Mouse (Mus musculus) forebrain, embryonic 12.5 days (tissue): ENCODE measurements at regions not wholly inside any gene's neighbourhood (a gene's known extent, or its start where the extent isn't known, plus 50 kb on each side); places are given as distances from the start of the nearest gene placed in this dataset.
"Not testable (repeated sequence)": the region's sequence is repeated elsewhere in the genome, so short reads cannot be mapped to it uniquely, and the experiment has no call there.

Source experiments
- ATAC-seq: fragments of 200-750 bp; cut with Nextera tagmentation; 2 replicates; pipeline ENCODE4 v1.8.0; 2017; ENCODE audit warnings: moderate TSS enrichment; ENCODE audit not compliant: low FRiP score
- H3K27ac ChIP-seq: fragments of 300-500 bp; sonication (generic); 2 replicates; pipeline ENCODE4 v1.5.1; 2016; ENCODE audit warnings: mild to moderate bottlenecking
- H3K27me3 ChIP-seq: fragments of 300-500 bp; sonication (generic); 2 replicates; pipeline ENCODE4 v1.6.1; 2016; ENCODE audit warnings: mild to moderate bottlenecking
- H3K36me3 ChIP-seq: fragments of 300-500 bp; sonication (generic); replicated peaks from 2 replicates; pipeline ENCODE4 v1.6.1; 2016; ENCODE audit warnings: mild to moderate bottlenecking
- H3K4me1 ChIP-seq: fragments of 300-500 bp; sonication (generic); 2 replicates; pipeline ENCODE4 v1.6.1; 2016
- H3K4me2 ChIP-seq: fragments of 300-500 bp; sonication (generic); 2 replicates; pipeline ENCODE4 v1.6.1; 2016; ENCODE audit warnings: mild to moderate bottlenecking, moderate library complexity
- H3K4me3 ChIP-seq: fragments of 300-500 bp; sonication (generic); replicated peaks from 2 replicates; pipeline ENCODE4 v1.5.1; 2016; ENCODE audit warnings: mild to moderate bottlenecking
- H3K9ac ChIP-seq: fragments of 300-500 bp; sonication (generic); 2 replicates; pipeline ENCODE4 v1.6.1; 2016; ENCODE audit warnings: mild to moderate bottlenecking
- H3K9me3 ChIP-seq: fragments of 300-500 bp; sonication (generic); 2 replicates; pipeline ENCODE4 v1.6.1; 2016
- WGBS: fragments of 180-500 bp; shearing (Covaris S2); methylation state at CpG from one replicate; pipeline ENCODE4 v1.1.7; 2016; 5-methylcytosine and 5-hydroxymethylcytosine counted together

GRCm38 (mm10) chr8:42442786-42443185, 698.5 kb downstream of the Triml1 start:
- H3K4me1 ChIP-seq = no peaks in the 10 kb centered on the region
- no peaks in the 10 kb centered on the region for H3K36me3 ChIP-seq
- H3K4me3 ChIP-seq = no peak overlapping the region
- H3K9me3 ChIP-seq = no peaks in the 10 kb centered on the region
- H3K27me3 ChIP-seq = no peaks in the 10 kb centered on the region
- no peak overlapping the region for H3K9ac ChIP-seq
- H3K27ac ChIP-seq = no peak overlapping the region
- no peak overlapping the region for H3K4me2 ChIP-seq
- ATAC-seq = peak; percentile 61; the same call in 1 of the 2 replicates

DNA sequence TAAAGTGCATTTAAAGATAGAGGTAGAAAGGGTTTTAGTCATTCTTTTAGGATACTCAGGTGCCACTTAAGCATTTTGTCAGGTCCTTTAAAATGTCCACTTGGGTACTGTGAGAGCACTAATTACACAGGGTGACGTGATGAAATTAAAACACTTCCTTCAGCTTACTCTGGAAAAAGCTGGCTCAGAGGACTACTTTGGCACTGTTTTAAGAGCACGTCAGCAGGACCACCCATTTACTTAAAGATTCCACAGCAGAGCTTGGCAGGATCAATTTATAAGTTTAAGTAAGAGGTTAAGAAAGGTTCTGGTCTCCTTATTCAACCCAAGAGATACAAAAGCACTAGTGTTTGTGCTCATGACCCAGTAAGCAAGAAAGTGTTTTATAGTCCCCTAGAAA, 738.7 kb downstream of the Triml1 start:
- no peak for ATAC-seq
- H3K4me3 ChIP-seq = no peak overlapping the region
- no peaks in the 10 kb centered on the region for H3K9me3 ChIP-seq
- H3K9ac ChIP-seq = no peak overlapping the region
- 46% methylated on average over 2 of the region's 2 CpGs for WGBS
- H3K36me3 ChIP-seq = no peaks in the 10 kb centered on the region
- no peaks in the 10 kb centered on the region for H3K27me3 ChIP-seq
- H3K27ac ChIP-seq = no peak overlapping the region
- H3K4me2 ChIP-seq = no peak overlapping the region
- H3K4me1 ChIP-seq = no peaks in the 10 kb centered on the region

- no peak for ATAC-seq
- 85% methylated on average over 3 of the region's 3 CpGs for WGBS
- no peak overlapping the region for H3K27ac ChIP-seq
- no peaks in the 10 kb centered on the region for H3K9me3 ChIP-seq
- H3K36me3 ChIP-seq = no peaks in the 10 kb centered on the region
- H3K4me3 ChIP-seq = no peak overlapping the region
- no peak overlapping the region for H3K4me2 ChIP-seq
- H3K4me1 ChIP-seq = no peaks in the 10 kb centered on the region
- H3K9ac ChIP-seq = no peak overlapping the region
- no peaks in the 10 kb centered on the region for H3K27me3 ChIP-seq
Observed at GRCm38 (mm10) chr8:42396886-42397285, 744.4 kb downstream of the Triml1 start.

- no peak overlapping the region for H3K27ac ChIP-seq
- H3K9ac ChIP-seq = no peak overlapping the region
- WGBS = 82% methylated on average over 3 of the region's 3 CpGs
- ATAC-seq = no peak
- no peaks in the 10 kb centered on the region for H3K9me3 ChIP-seq
- H3K4me1 ChIP-seq = no peaks in the 10 kb centered on the region
- H3K27me3 ChIP-seq = no peaks in the 10 kb centered on the region
- H3K36me3 ChIP-seq = no peaks in the 10 kb centered on the region
- no peak overlapping the region for H3K4me3 ChIP-seq
- H3K4me2 ChIP-seq = no peak overlapping the region
Observed at GRCm38 (mm10) chr8:42388816-42389215, 752.5 kb downstream of the Triml1 start.

DNA sequence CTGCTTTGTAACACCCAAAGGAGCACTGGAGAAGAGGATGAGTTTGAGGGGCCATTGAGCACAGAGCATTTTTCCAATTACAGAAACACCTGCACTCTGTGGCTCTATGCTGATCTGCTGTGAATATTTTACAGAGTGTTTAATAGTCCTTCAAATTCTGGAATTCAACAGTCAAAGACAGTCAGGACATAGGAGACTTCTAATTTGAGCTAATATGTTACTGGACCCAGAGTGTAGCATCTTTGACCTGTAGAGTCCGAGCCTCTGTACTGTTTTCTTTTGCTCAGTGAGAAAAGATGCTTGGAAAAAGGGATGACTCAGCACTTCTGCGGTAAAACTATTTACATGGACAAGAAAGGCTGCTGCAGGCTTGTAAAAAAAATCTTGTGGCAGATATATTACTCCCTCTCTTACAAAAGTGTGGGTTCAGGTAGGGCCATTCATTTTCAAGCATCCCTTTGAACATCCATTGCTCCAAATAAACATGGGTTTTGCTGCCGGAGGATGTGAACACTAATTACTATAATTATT, 793.1 kb downstream of the Triml1 start:
- WGBS = 74% methylated on average over 3 of the region's 3 CpGs
- no peak for ATAC-seq
- Histone ChIP-seq H3K9ac (no peak overlapping the region), H3K27me3 (no peaks in the 10 kb centered on the region), H3K4me3 (no peak overlapping the region), H3K36me3 (no peaks in the 10 kb centered on the region), H3K4me1 (no peaks in the 10 kb centered on the region), H3K4me2 (no peak overlapping the region), H3K27ac (no peak overlapping the region), H3K9me3 (no peaks in the 10 kb centered on the region)

GRCm38 (mm10) chr8:42334708-42335107, 806.6 kb downstream of the Triml1 start:
- no peaks in the 10 kb centered on the region for H3K4me1 ChIP-seq
- H3K4me2 ChIP-seq = no peak overlapping the region
- H3K9ac ChIP-seq = no peak overlapping the region
- no peaks in the 10 kb centered on the region for H3K27me3 ChIP-seq
- no peaks in the 10 kb centered on the region for H3K36me3 ChIP-seq
- H3K27ac ChIP-seq = no peak overlapping the region
- H3K9me3 ChIP-seq = no peaks in the 10 kb centered on the region
- no peak overlapping the region for H3K4me3 ChIP-seq
- ATAC-seq = no peak
- 91% methylated on average over 9 of the region's 9 CpGs for WGBS

GRCm38 (mm10) chr8:42324663-42325062, 816.6 kb downstream of the Triml1 start:
- WGBS = 75% methylated on average over 4 of the region's 4 CpGs
- H3K4me2 ChIP-seq = no peak overlapping the region
- H3K4me3 ChIP-seq = no peak overlapping the region
- no peak for ATAC-seq
- no peaks in the 10 kb centered on the region for H3K27me3 ChIP-seq
- no peak overlapping the region for H3K9ac ChIP-seq
- no peaks in the 10 kb centered on the region for H3K9me3 ChIP-seq
- H3K36me3 ChIP-seq = no peaks in the 10 kb centered on the region
- no peak overlapping the region for H3K27ac ChIP-seq
- H3K4me1 ChIP-seq = no peaks in the 10 kb centered on the region

DNA sequence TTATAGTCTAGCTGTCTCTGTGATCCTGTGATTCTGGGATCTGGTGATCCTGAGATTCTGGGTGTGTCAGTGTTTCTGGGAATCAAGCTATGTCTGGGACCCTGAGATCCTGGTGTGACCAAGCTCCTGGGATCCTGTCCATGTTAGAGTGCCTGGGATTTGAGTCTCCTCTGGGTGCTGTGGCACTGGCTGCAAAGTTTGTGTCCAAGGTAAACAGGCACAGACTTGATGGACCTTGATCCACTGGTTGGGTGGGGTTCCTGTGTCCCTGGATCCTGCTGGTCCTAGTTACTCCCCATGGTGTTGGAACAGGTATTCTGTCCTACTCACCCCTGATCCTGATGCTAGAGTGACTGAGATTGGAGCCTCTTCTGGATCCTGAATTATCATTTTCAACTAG, 818.4 kb downstream of the Triml1 start:
- H3K9me3 ChIP-seq = no peaks in the 10 kb centered on the region
- H3K27ac ChIP-seq = no peak overlapping the region
- H3K36me3 ChIP-seq = no peaks in the 10 kb centered on the region
- H3K4me1 ChIP-seq = no peaks in the 10 kb centered on the region
- no peak overlapping the region for H3K4me3 ChIP-seq
- H3K4me2 ChIP-seq = no peak overlapping the region
- H3K27me3 ChIP-seq = no peaks in the 10 kb centered on the region
- H3K9ac ChIP-seq = no peak overlapping the region
- ATAC-seq = no peak

- 89% methylated on average over 1 of the region's 1 CpGs for WGBS
- Histone ChIP-seq H3K4me2 (no peak overlapping the region), H3K4me1 (no peaks in the 10 kb centered on the region), H3K9me3 (no peaks in the 10 kb centered on the region), H3K9ac (no peak overlapping the region), H3K4me3 (no peak overlapping the region), H3K36me3 (no peaks in the 10 kb centered on the region), H3K27me3 (no peaks in the 10 kb centered on the region), H3K27ac (no peak overlapping the region)
- ATAC-seq = no peak
Observed at GRCm38 (mm10) chr8:42311060-42311459, 830.2 kb downstream of the Triml1 start.

- H3K4me1 ChIP-seq = no peaks in the 10 kb centered on the region
- H3K9me3 ChIP-seq = no peaks in the 10 kb centered on the region
- H3K27ac ChIP-seq = no peak overlapping the region
- ATAC-seq = no peak
- H3K9ac ChIP-seq = no peak overlapping the region
- H3K27me3 ChIP-seq = no peaks in the 10 kb centered on the region
- H3K4me3 ChIP-seq = no peak overlapping the region
- H3K4me2 ChIP-seq = no peak overlapping the region
- no peaks in the 10 kb centered on the region for H3K36me3 ChIP-seq
Observed at GRCm38 (mm10) chr8:42291392-42291791, 849.9 kb downstream of the Triml1 start.

DNA sequence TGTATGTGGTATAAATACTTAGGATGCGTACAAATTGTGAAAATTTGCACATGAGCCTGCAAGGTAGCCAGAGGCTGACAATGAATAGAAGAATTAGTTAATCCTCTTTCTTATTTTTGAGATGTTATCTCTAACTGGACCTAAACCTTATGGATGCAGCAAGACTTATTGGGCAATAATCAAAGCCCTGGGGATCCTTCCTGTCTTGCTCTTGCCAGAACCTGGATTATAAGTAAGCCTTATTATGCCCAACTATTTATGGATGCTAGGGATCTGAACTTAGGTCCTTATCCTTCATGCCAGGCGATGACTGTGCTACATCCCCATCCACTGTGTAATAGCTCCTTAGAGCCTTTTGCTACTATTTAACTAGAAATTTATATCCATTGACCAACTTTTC, 859.3 kb downstream of the Triml1 start:
- no peaks in the 10 kb centered on the region for H3K36me3 ChIP-seq
- H3K27me3 ChIP-seq = no peaks in the 10 kb centered on the region
- H3K4me2 ChIP-seq = no peak overlapping the region
- no peaks in the 10 kb centered on the region for H3K4me1 ChIP-seq
- no peak for ATAC-seq
- H3K27ac ChIP-seq = no peak overlapping the region
- H3K4me3 ChIP-seq = no peak overlapping the region
- H3K9ac ChIP-seq = no peak overlapping the region
- 95% methylated on average over 2 of the region's 2 CpGs for WGBS
- H3K9me3 ChIP-seq = no peaks in the 10 kb centered on the region

- Histone ChIP-seq H3K4me3 (no peak overlapping the region), H3K27ac (no peak overlapping the region), H3K9me3 (no peaks in the 10 kb centered on the region), H3K4me2 (no peak overlapping the region), H3K36me3 (no peaks in the 10 kb centered on the region), H3K9ac (no peak overlapping the region), H3K27me3 (no peaks in the 10 kb centered on the region), H3K4me1 (no peaks in the 10 kb centered on the region)
- peak; percentile 76; the same call in 1 of the 2 replicates for ATAC-seq
- 57% methylated on average over 1 of the region's 1 CpGs for WGBS
Observed at GRCm38 (mm10) chr8:42253358-42253757, 836.5 kb upstream of the Frg1 start.

DNA sequence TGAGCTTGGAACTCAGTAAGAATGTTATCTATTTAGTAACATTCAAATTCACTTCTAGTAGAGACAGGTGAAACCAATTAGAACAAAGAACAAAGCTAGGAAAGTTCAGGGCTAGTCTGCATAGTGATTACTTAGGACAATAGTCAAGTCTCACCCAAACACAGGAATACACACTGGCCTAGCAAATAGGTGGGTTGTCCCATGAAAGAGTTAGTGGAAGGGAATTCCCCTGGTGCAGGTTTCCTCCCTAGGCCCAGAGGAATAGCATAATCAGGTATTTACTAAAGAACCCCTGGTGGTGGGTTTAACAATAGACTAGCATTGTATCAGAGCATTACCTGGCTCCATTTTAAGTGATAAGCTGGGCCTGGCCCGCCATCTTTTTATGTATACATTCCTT, 825.4 kb upstream of the Frg1 start:
- not testable (repeated sequence) for H3K9ac ChIP-seq, H3K27me3 ChIP-seq, H3K27ac ChIP-seq, H3K36me3 ChIP-seq, H3K4me2 ChIP-seq, H3K4me1 ChIP-seq, H3K9me3 ChIP-seq, ATAC-seq, H3K4me3 ChIP-seq
- 74% methylated on average over 1 of the region's 1 CpGs for WGBS
